Mouse (Mus musculus): ENCODE measurements around the gene Fam205a2. TPM values are rescaled to one million over a fixed set of nuclear protein-coding genes. Genes with fewer than 3 reads are reported as not detected.
"Not testable (repeated sequence)": the region's sequence is repeated elsewhere in the genome, so short reads cannot be mapped to it uniquely, and the experiment has no call there.

The Fam205a2 gene
- total RNA-seq (2015; ENCODE audit: low replicate concordance) (not detected in 2 replicates), total RNA-seq (2017; ENCODE audit: low replicate concordance) (0.23 and 0.39 TPM in 2 replicates)

- not testable (repeated sequence) for ATAC-seq (replicated peaks; ENCODE audit: low FRiP score, poor library complexity, severe bottlenecking)
These were observed at the start of gene Fam205a2 for GRCm38 (mm10) chr4:42528075-42528474. Gene Fam205a2, minus strand, starts transcription at chr4:42528175.

Other genes starting within 250 kb of the Fam205a2 start
- not detected in 2 replicates for gene Gm21953, start 233.9 kb downstream of the Fam205a2 start, total RNA-seq (2015; ENCODE audit: low replicate concordance)
- not detected in 2 replicates for gene Gm21953, start 233.9 kb downstream of the Fam205a2 start, total RNA-seq (2017; ENCODE audit: low replicate concordance)
- gene Fam205a3, start 209.8 kb downstream of the Fam205a2 start, total RNA-seq (2015; ENCODE audit: low replicate concordance) = not detected in 2 replicates
- gene Fam205a3, start 209.8 kb downstream of the Fam205a2 start, total RNA-seq (2017; ENCODE audit: low replicate concordance) = 0.23 and 0.39 TPM in 2 replicates
- gene Gm21586, start 88.8 kb downstream of the Fam205a2 start, total RNA-seq (2015; ENCODE audit: low replicate concordance) = not detected in 2 replicates
- gene Gm21586, start 88.8 kb downstream of the Fam205a2 start, total RNA-seq (2017; ENCODE audit: low replicate concordance) = not detected in 2 replicates
- gene Gm2163, start 61.4 kb downstream of the Fam205a2 start, total RNA-seq (2015; ENCODE audit: low replicate concordance) = 1.1 and 1.3 TPM in 2 replicates
- gene Gm2163, start 61.4 kb downstream of the Fam205a2 start, total RNA-seq (2017; ENCODE audit: low replicate concordance) = 0.51 TPM in 1 of 2 replicates, not detected in the other
- gene Gm10591, start 84.0 kb upstream of the Fam205a2 start, total RNA-seq (2015; ENCODE audit: low replicate concordance) = not detected in 2 replicates
- gene Gm10591, start 84.0 kb upstream of the Fam205a2 start, total RNA-seq (2017; ENCODE audit: low replicate concordance) = not detected in 2 replicates
- gene Gm2564, start 101.5 kb upstream of the Fam205a2 start, total RNA-seq (2015; ENCODE audit: low replicate concordance) = not detected in 2 replicates
- not detected in 2 replicates for gene Gm2564, start 101.5 kb upstream of the Fam205a2 start, total RNA-seq (2017; ENCODE audit: low replicate concordance)
- gene Ccl27b, start 127.1 kb upstream of the Fam205a2 start, total RNA-seq (2015; ENCODE audit: low replicate concordance) = not detected in 2 replicates
- gene Ccl27b, start 127.1 kb upstream of the Fam205a2 start, total RNA-seq (2017; ENCODE audit: low replicate concordance) = not detected in 2 replicates
- not detected in 2 replicates for gene Il11ra2, start 133.7 kb upstream of the Fam205a2 start, total RNA-seq (2015; ENCODE audit: low replicate concordance)
- not detected in 2 replicates for gene Il11ra2, start 133.7 kb upstream of the Fam205a2 start, total RNA-seq (2017; ENCODE audit: low replicate concordance)
- not detected in 2 replicates for gene 4930578G10Rik, start 207.4 kb upstream of the Fam205a2 start, total RNA-seq (2015; ENCODE audit: low replicate concordance)
- gene 4930578G10Rik, start 207.4 kb upstream of the Fam205a2 start, total RNA-seq (2017; ENCODE audit: low replicate concordance) = not detected in 2 replicates
- 3.6 TPM in 1 of 2 replicates, not detected in the other for gene Ccl19, start 228.4 kb upstream of the Fam205a2 start, total RNA-seq (2015; ENCODE audit: low replicate concordance)
- gene Ccl19, start 228.4 kb upstream of the Fam205a2 start, total RNA-seq (2017; ENCODE audit: low replicate concordance) = not detected in 2 replicates
- not detected in 2 replicates for gene Ccl21a, start 245.8 kb upstream of the Fam205a2 start, total RNA-seq (2015; ENCODE audit: low replicate concordance)
- not detected in 2 replicates for gene Ccl21a, start 245.8 kb upstream of the Fam205a2 start, total RNA-seq (2017; ENCODE audit: low replicate concordance)